Mouse (Mus musculus) kidney, adult 2 months (tissue): Measurements from ENCODE around the gene Nub1.

ENCODE experiments used
- CTCF ChIP-seq: fragments of 200-500 bp; conservative IDR thresholded peaks from 2 replicates; pipeline ENCODE4 v1.5.1; 2011; ENCODE audit warnings: low read depth, mild to moderate bottlenecking, control low read depth, low read length, moderate library complexity, mixed read lengths; ENCODE audit not compliant: insufficient read depth, insufficient read length
- POLR2A ChIP-seq: fragments of 200-500 bp; IDR thresholded peaks from one replicate; pipeline ENCODE4 v1.6.1; 2011; ENCODE audit warnings: low read depth, low read length, control low read depth

- no peak for TF ChIP-seq CTCF
- no peak for TF ChIP-seq POLR2A
Measured at GRCm38 (mm10) chr5:24749731-24750130, 64.4 kb downstream of the Nub1 start.
